Mouse (Mus musculus) brain, embryonic 18.5 days (tissue): ENCODE measurements around the gene Flt1.

Source experiments
- DNase-seq: peaks from one replicate; pipeline ENCODE4 v3.0.0-alpha.2; 2012; ENCODE audit warnings: low read depth, low spot score

The Flt1 gene

GRCm38 (mm10) chr5:147668637-147669344 lies 57.0 kb downstream of the Flt1 start:
- DNase-seq = no peak

GRCm38 (mm10) chr5:147665946-147666345 lies 59.9 kb downstream of the Flt1 start:
- no peak for DNase-seq

- DNase-seq = no peak
Observed at GRCm38 (mm10) chr5:147665381-147665780, 60.4 kb downstream of the Flt1 start.

- DNase-seq = no peak
Observed at GRCm38 (mm10) chr5:147659909-147660308, 65.9 kb downstream of the Flt1 start.

- no peak for DNase-seq
Observed at GRCm38 (mm10) chr5:147657882-147658855, 67.6 kb downstream of the Flt1 start.

GRCm38 (mm10) chr5:147655761-147656160 lies 70.0 kb downstream of the Flt1 start:
- DNase-seq = no peak

GRCm38 (mm10) chr5:147651233-147651632 lies 74.6 kb downstream of the Flt1 start:
- DNase-seq = no peak

GRCm38 (mm10) chr5:147646351-147646929 lies 79.4 kb downstream of the Flt1 start:
- no peak for DNase-seq

GRCm38 (mm10) chr5:147645001-147645645 lies 80.7 kb downstream of the Flt1 start:
- DNase-seq = no peak

GRCm38 (mm10) chr5:147641452-147641851 lies 84.4 kb downstream of the Flt1 start:
- no peak for DNase-seq

- DNase-seq = no peak
Observed at GRCm38 (mm10) chr5:147639940-147640339, 85.9 kb downstream of the Flt1 start.

- no peak for DNase-seq
Observed at GRCm38 (mm10) chr5:147636676-147637075, 89.1 kb downstream of the Flt1 start.

GRCm38 (mm10) chr5:147635883-147636282 lies 89.9 kb downstream of the Flt1 start:
- no peak for DNase-seq

- DNase-seq = no peak
Observed at GRCm38 (mm10) chr5:147634016-147634415, 91.8 kb downstream of the Flt1 start.

- DNase-seq = no peak
Observed at GRCm38 (mm10) chr5:147632716-147633115, 93.1 kb downstream of the Flt1 start.

GRCm38 (mm10) chr5:147630426-147631290 lies 95.2 kb downstream of the Flt1 start:
- no peak for DNase-seq

GRCm38 (mm10) chr5:147626944-147627343 lies 98.9 kb downstream of the Flt1 start:
- peak; percentile 56 for DNase-seq

GRCm38 (mm10) chr5:147623747-147624146 lies 102.1 kb downstream of the Flt1 start:
- no peak for DNase-seq

- no peak for DNase-seq
Observed at GRCm38 (mm10) chr5:147620178-147620577, 105.6 kb downstream of the Flt1 start.

- no peak for DNase-seq
Observed at GRCm38 (mm10) chr5:147618243-147618642, 107.6 kb downstream of the Flt1 start.

GRCm38 (mm10) chr5:147616450-147616849 lies 109.4 kb downstream of the Flt1 start:
- DNase-seq = no peak
